Mouse (Mus musculus) left cerebral cortex, adult 9 months (tissue): ENCODE measurements around the gene Olfr871.
"Not testable (repeated sequence)": the region's sequence is repeated elsewhere in the genome, so short reads cannot be mapped to it uniquely, and the experiment has no call there.

ENCODE experiments used
- DNase-seq, 2 experiments: peaks; one replicate each; pipeline ENCODE4 v3.0.0; 2022; ENCODE audit warnings: low spot score in 2 of 2

Olfr871 gene

DNA sequence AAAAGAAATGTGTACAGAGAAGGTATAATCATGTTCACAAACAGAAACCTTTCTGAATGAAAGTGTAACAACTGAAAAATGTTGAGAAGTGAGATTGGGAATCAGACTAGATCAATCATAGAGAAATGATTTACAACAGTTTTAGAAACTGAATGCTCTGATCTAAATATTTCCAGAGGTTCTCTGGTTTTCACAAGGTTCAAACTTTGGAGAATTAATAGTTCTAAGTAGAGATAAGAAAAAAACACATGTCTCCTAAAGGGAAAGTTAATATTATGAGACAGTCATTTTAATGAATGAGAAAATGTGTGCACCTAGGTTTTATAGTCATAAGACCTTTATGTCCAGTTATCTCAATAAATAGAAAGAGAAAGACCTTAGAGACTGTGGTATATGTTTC is at the start of gene Olfr871:
Gene Olfr871, plus strand, starts transcription at position 301 of the 400 bp plus-strand sequence.
- no peak for DNase-seq

DNA sequence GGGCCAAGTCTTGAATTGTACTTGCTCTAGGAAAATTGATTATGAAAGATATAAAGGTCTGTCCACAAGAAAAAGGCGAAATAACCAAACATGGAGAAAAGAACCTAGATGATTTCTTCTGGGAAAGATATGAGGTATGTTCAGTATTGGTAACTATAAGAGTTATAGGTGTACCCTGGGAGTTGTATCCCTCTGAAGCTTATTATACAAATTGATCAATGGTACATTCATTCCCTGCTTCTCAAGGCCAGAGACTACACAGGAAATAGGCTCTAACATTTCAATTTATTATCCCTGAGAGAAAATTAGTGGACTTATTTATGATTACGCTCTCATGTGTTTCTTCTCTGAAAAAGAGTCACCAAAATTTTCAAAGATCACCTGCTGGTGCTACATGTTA is 38.0 kb upstream of the Olfr871 start, which contains the start of gene Olfr870:
Gene Olfr870, minus strand, starts transcription at position 101 of the 400 bp plus-strand sequence.
- DNase-seq, result no peak

DNA sequence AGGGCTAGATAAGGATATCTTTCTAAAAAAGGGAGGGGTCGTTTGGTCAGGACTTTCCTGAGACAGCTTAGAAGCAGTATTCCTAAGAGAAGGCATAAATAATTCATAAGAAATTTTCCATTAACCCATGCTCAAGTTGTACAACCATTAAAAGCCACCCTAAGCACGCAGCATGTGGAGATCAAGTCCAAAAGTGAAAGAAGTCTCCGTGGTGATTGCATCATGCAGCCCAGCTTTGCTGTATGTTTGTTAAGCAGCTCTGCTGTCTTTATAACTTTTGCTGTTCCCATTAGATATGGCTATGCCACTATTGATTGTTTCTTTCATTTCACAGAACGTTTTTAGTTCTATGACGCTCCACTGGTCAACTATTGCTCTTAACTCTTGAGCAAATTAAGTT is 32.5 kb upstream of the Olfr871 start:
- DNase-seq, result no peak

GRCm38 (mm10) chr9:20202131-20202530 is 9.9 kb upstream of the Olfr871 start:
- no peak for DNase-seq

GRCm38 (mm10) chr9:20203413-20203984 is 8.5 kb upstream of the Olfr871 start:
- not testable (repeated sequence) for DNase-seq

DNA sequence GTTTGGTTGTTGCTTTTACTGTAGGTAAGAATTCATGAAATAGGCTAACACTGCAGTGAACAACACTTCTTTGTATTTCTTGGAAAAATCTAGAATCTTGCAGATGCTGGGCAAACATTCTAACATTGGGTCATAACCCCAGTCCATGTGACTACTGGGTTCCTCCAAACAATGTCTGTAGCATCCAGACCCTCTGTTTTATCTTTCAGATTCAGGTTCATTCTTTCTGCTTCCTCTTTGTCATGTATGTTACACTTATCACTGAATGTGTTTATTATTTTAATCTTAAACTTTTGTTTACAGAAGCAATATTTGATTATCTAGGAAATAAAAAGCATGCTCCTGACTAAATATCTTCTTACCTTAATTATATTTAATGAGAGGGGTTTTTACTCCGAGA is 1.2 kb upstream of the Olfr871 start:
- no peak for DNase-seq

- no peak for DNase-seq
Observed at GRCm38 (mm10) chr9:20211477-20211876, 530 bp upstream of the Olfr871 start.

DNA sequence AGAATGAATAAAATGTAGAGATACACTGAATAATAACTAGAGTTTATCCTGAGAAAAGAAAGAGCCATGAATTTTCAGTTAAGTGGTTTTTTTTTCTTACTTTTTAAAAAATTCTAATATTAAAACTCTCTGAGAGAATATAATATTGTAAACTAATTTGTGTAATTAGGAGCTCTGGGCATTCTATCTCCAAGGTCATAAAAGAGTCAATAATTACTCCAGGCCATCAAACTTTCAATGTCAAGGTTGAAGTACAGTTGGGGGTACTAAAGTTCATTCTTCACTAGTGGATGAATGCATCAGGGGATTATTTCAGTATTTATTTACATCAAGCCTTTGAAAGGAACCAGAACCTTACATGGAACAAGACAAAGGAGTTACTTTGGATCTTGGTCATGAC is 24.8 kb downstream of the Olfr871 start, which contains the start of gene Olfr872:
Gene Olfr872, plus strand, starts transcription at position 301 of the 400 bp plus-strand sequence.
- no peak for DNase-seq

DNA sequence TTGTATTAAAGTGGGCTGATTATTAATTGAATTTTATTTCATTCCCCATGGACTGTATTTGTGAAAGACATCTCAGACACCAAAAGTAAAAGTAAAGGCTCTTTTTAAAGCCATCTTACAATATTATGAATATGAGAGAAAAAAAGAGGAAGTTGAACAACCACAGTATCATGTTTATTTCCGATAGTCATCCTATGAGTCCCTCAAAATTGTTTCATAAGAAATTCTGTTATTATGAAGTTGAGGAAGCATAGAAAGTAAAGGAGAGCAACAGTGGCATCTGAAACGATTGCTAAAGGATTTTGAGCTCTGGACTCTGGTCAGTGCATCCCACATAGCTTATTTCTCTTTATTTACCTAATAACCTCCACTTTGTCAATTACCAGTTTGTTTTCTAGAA is 25.4 kb downstream of the Olfr871 start:
- DNase-seq, result no peak
